Mouse (Mus musculus) midbrain, embryonic 13.5 days (tissue): ENCODE measurements around the gene Olfr1496. TPM values are rescaled to one million over a fixed set of nuclear protein-coding genes. Genes with fewer than 3 reads are reported as not detected.

Experiments used
- ATAC-seq: fragments of 200-750 bp; cut with Nextera tagmentation; 2 replicates; pipeline ENCODE4 v1.8.0; 2017; ENCODE audit warnings: mild to moderate bottlenecking, moderate TSS enrichment, moderate library complexity
- H3K27ac ChIP-seq: fragments of 300-500 bp; sonication (generic); 2 replicates; pipeline ENCODE4 v1.5.1; 2015; ENCODE audit warnings: inconsistent platforms, mild to moderate bottlenecking, moderate library complexity
- H3K27me3 ChIP-seq: fragments of 300-500 bp; sonication (generic); 2 replicates; pipeline ENCODE4 v1.6.1; 2015; ENCODE audit warnings: mild to moderate bottlenecking, inconsistent platforms
- H3K36me3 ChIP-seq: fragments of 300-500 bp; sonication (generic); 2 replicates; pipeline ENCODE4 v1.6.1; 2015; ENCODE audit warnings: mild to moderate bottlenecking, inconsistent platforms
- H3K4me1 ChIP-seq: fragments of 300-500 bp; sonication (generic); replicated peaks from 2 replicates; pipeline ENCODE4 v1.6.1; 2015; ENCODE audit warnings: inconsistent platforms
- H3K4me2 ChIP-seq: fragments of 300-500 bp; sonication (generic); replicated peaks from 2 replicates; pipeline ENCODE4 v1.6.1; 2015; ENCODE audit warnings: moderate library complexity, mild to moderate bottlenecking, inconsistent platforms
- H3K4me3 ChIP-seq: fragments of 300-500 bp; sonication (generic); replicated peaks from 2 replicates; pipeline ENCODE4 v1.5.1; 2015; ENCODE audit warnings: mild to moderate bottlenecking, inconsistent platforms
- H3K9ac ChIP-seq: fragments of 300-500 bp; sonication (generic); replicated peaks from 2 replicates; pipeline ENCODE4 v1.6.1; 2015; ENCODE audit warnings: mild to moderate bottlenecking, inconsistent platforms
- H3K9me3 ChIP-seq: fragments of 300-500 bp; sonication (generic); 2 replicates; pipeline ENCODE4 v1.6.1; 2016; ENCODE audit warnings: mild to moderate bottlenecking, inconsistent platforms
- polyA plus RNA-seq: library from polyadenylated mRNA; unstranded; fragments of >200 nt; fragmentation: Nextera tagmentation; extraction: Ambion mirVana; gene quantifications from 2 replicates; pipeline ENCODE4 v1.2.1, GENCODE M21; 2015

Olfr1496 gene
- polyA plus RNA-seq, 1 experiment from 2014 or later: not detected

GRCm38 (mm10) chr19:13830388-13830787 is 52.7 kb downstream of the Olfr1496 start, which contains the start of gene Olfr1500:
TSS of gene Olfr1500 (minus strand) at chr19:13830488.
- H3K36me3 ChIP-seq: no peaks in the 10 kb centered on the region
- ATAC-seq: no peak
- no peaks in the 10 kb centered on the region for H3K9me3 ChIP-seq
- no peak within 1 kb of the TSS for H3K9ac ChIP-seq
- no peak within 1 kb of the TSS for H3K4me2 ChIP-seq
- H3K4me3 ChIP-seq: no peak within 1 kb of the TSS
- no peaks in the 10 kb centered on the region for H3K4me1 ChIP-seq
- no peaks in the 10 kb centered on the region for H3K27me3 ChIP-seq
- no peak within 1 kb of the TSS for H3K27ac ChIP-seq

Other genes with a start within 250 kb of the Olfr1496 start
- gene Olfr1480, start 250.0 kb upstream of the Olfr1496 start, polyA plus RNA-seq: not detected in 2 replicates
- not detected in 2 replicates for gene Olfr1484, start 194.4 kb upstream of the Olfr1496 start, polyA plus RNA-seq
- not detected in 2 replicates for gene Olfr1487, start 160.5 kb upstream of the Olfr1496 start, polyA plus RNA-seq
- not detected in 2 replicates for gene Olfr1489, start 146.3 kb upstream of the Olfr1496 start, polyA plus RNA-seq
- gene Olfr1490, start 126.8 kb upstream of the Olfr1496 start, polyA plus RNA-seq: not detected in 2 replicates
- not detected in 2 replicates for gene Olfr1491, start 80.6 kb upstream of the Olfr1496 start, polyA plus RNA-seq
- gene Olfr1493-ps1, start 54.6 kb upstream of the Olfr1496 start, polyA plus RNA-seq: not detected in 2 replicates
- not detected in 2 replicates for gene Olfr1494, start 38.1 kb upstream of the Olfr1496 start, polyA plus RNA-seq
- gene Olfr1495, start 13.3 kb upstream of the Olfr1496 start, polyA plus RNA-seq: not detected in 2 replicates
- gene Olfr1497, start 20.3 kb downstream of the Olfr1496 start, polyA plus RNA-seq: not detected in 2 replicates
- not detected in 2 replicates for gene Olfr1499, start 41.6 kb downstream of the Olfr1496 start, polyA plus RNA-seq
- gene Olfr1500, start 52.6 kb downstream of the Olfr1496 start, polyA plus RNA-seq: not detected in 2 replicates
- gene Olfr1501, start 72.8 kb downstream of the Olfr1496 start, polyA plus RNA-seq: not detected in 2 replicates
- not detected in 2 replicates for gene Olfr1502, start 83.9 kb downstream of the Olfr1496 start, polyA plus RNA-seq
- gene Olfr1504, start 120.0 kb downstream of the Olfr1496 start, polyA plus RNA-seq: not detected in 2 replicates
- not detected in 2 replicates for gene Olfr1505, start 135.7 kb downstream of the Olfr1496 start, polyA plus RNA-seq